Mouse (Mus musculus) v-Abl transformed pro-B cells (cell line): ENCODE measurements around the gene Usp28.

Experiments
- in situ Hi-C, 2 experiments: fragments of 400-800 bp; cut with MboI; formaldehyde crosslinking; loops; one replicate each; pipeline ENCODE4 v1.15.1; 2025; ENCODE audit not compliant: unreplicated experiment in 2 of 2

The Usp28 gene

DNA sequence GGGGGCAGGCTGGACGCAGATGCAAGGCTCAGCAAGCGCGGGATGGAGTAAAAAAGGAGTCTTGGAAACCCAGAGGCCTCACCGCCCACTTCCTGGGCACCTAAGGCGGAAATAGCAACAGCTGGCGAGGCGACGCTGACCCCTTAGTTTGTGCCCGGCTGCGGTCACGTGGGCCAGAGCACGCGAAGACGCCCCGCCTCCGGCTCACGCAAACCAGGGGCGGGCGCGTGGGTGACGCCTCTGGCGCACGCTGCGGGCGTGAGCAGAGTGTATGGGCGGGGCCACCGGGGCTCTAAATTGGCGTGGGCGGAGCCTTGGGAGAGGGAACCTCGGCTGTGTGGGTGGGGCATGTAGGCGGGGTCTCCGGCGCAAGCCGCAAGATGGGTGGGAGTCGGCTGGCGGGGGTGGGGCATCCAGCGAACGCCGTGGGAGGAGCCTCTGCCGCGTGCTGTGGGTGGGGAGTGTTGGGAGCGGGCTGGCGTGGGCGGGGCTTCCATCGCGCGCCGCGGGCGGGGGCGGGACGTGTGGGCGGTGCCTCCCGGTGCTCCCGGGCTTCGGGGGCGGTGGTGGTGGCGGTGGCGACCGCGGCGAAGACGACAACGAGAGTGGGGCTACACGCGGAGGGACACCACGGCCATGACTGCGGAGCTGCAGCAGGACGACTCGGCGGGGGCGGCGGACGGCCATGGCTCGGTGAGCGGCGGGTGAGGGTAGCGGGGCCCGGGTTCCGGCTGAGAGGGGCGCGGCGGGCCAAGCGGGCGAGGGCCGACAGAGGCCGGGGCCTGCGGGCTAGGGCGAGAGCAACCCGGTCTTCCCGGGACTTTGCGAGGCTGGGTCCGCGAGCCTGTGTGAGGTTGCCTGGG lies at the start of gene Usp28:
Usp28 (plus strand) TSS at position 531 of the 863 bp plus-strand sequence.
- in situ Hi-C loops = loop anchor here (5.0 to 25.0 kb wide), 3 partner anchors 67 to 1777 kb away; partner anchors contain the start of genes Cryab (in 1 of the 2), Fdxacb1 (in 1 of the 2), Gm5617 (in 1 of the 2) and Hspb2 (in 1 of the 2)

DNA sequence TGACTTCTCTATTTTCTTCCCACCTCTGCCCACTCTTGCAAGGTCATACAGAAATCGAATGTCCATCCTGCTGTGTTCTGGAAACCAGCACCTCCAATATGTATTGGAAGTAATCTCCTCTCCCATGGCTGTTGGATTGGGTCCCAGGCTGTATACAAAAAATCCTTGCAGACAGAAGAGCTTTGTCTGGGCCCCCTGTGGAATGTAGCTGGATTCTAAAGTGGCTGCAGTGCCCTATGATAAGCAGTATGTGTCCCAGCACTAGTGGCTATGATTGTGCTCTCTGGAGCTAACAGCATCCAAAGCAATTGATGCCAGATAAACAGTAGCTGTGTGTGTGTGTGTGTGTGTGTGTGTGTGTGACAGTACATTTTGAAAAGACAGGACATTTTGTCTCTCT lies 42.8 kb upstream of the Usp28 start:
- in situ Hi-C loops = no loop called here

DNA sequence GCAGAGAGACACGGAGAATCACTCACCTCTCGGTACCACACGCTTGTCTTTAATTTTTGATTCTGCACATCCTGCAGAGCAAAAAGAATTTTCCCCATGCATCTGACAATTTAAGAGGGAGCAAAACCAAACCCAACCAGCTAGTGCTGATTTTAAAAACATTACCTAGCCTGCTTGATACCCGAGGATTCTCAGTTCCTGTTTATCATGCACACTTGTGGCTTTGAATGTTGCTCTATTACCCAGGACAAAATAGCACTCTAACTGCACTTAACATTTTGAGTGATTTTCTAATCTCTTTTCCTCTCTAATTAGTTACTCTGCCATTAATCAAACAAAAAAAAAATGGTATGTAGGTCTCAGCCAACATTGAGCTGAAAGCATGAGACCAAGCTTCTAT lies 37.6 kb upstream of the Usp28 start:
- in situ Hi-C loops = no loop called here

DNA sequence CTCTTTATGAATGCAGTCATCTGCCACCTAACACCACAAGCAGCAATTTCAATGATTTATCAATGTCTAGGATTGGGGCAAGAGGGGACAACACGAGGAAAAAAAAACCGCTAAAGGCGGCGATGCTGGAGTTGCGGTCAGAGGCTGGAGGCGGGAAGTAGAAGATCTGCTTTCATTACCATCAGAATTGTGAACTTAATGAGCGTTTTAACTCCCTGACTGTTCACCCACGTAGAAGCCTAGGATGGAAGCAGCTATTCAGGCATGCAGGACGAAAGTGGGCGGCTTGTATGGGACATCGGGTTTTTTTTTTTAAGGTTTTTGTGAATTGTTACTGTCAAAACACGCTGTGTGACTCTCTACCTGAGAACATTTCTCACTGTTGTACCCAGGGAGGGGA lies 23.9 kb upstream of the Usp28 start:
- in situ Hi-C loops = loop anchor here (25.0 kb wide), 1 partner anchor 526 kb away; the partner anchor contains the start of gene Ttc12 (in 2 of the 2)

DNA sequence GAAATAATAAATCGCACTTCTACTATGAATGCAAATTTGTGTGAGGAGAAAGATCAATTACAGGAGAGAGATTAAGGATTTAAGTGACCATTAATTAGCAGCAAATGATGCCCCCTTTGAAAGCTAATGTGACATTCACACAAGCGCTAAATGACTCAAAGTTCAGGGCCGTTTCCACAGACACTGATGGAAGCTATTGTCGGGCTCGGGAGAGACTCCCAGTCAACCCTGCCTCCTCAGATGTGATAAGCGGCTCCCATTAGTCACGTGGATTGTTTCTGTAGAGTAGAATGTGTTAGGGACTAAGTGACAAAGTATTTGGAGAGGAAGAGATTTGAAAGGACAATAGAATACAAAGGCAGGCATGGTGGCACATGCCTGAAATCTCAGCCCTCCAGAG lies 23.0 kb upstream of the Usp28 start:
- in situ Hi-C loops = loop anchor here (25.0 kb wide), 1 partner anchor 525 kb away; the partner anchor contains the start of gene Ttc12 (in 2 of the 2)

DNA sequence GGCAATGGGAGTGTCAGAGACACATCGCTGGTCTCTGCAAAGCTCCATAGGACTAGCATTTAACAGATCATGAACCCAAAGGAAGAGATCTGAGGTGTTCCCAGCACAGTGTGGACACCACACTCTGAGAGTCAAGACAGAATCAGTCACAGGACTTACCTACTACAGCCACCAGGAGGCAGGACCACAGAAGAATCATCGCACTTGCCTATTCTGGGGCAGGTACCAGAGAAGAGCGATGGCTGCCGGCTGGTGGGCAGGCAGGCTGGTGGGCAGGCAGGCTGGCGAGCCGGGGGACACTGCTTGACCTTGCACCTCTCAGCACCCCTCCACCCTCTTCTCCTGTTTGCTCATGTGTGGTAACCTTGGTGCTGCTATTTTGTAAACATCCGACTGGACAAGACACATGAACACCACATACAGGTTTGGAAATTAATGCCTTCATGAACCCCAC lies 20.6 kb upstream of the Usp28 start, which contains the start of gene Htr3b:
Htr3b (minus strand) TSS at position 404 of the 454 bp plus-strand sequence.
- in situ Hi-C loops = loop anchor here (25.0 kb wide), 1 partner anchor 523 kb away; the partner anchor contains the start of gene Ttc12 (in 2 of the 2)

DNA sequence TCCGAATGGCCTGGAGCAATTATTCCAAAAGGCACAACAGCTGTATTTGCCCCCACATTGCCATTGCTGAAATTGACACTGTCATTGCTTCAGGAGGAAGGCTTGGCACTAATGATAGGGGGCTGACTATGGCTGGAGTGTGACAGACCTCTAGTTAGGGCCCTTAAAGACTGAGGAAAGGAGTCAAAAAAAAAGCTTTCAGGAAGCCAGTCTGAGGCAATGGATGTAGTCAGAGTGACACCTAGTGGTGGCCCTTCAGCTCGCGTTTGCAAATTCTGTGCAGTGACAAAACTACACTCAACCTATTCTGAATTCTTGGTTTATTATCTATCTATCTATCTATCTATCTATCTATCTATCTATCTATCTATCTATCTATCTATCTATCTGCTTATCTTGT lies 12.7 kb upstream of the Usp28 start:
- in situ Hi-C loops = loop anchor here (5.0 to 25.0 kb wide), 4 partner anchors 328 to 515 kb away; partner anchors contain the start of gene Ttc12 (in 2 of the 2)

DNA sequence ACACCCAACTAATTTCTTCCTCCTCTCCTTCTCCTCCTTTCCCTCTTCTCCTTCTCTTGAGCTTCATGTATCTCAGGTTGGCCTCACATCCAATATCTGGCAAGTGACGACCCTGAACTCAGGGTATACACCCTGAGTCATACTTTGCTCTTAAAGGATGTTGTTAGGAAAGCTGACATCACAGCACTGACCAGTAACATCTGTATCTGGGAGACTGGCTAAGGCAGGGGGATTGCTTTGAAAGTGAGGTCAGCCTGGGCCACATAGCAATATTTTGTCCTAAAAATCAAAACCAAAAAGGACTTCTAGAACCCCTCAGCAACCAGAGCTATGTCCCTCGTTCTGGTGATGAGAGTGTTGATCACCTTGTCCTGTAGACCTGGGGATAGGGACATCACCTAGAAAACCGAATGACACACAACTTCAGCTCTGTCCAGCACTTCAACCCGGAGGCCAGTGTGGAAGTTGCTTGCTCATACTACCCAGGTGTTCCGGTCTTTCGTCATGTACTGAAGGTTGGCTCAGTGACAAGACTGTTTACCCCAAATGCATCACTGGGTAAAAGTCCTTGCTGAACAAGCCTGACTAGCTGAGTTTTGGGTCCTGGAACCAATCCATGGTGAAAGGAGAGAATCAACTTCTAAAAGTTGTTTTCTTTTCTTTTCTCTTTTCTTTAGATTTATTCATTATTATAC lies 8.4 kb upstream of the Usp28 start:
- in situ Hi-C loops = loop anchor here (10.0 to 25.0 kb wide), 3 partner anchors 332 to 1785 kb away; partner anchors contain the start of genes Cryab (in 1 of the 2), Fdxacb1 (in 1 of the 2) and Hspb2 (in 1 of the 2)

DNA sequence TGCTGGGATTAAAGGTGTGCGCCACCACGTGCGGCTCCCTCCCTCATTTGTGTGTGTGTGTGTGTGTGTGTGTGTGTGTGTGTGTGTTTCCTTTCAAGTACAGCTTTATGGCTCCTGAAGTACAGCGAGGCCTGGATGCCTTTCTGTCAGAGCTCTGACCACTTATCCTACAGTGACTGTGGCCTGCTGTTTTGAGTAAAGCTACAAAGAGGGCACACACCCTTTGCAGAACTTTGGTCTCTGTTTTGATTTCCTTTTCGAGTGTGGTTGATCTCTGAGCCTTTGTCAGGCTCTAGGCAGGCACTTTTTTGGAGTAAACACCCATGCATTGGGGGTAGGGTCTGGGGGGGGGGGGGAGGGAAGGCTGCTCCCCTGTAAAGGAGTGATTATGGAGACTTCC lies 4.8 kb upstream of the Usp28 start:
- in situ Hi-C loops = loop anchor here (10.0 to 25.0 kb wide), 2 partner anchors 486 to 1782 kb away; partner anchors contain the start of genes Cryab (in 1 of the 2), Fdxacb1 (in 1 of the 2), Gm5617 (in 1 of the 2) and Hspb2 (in 1 of the 2)

DNA sequence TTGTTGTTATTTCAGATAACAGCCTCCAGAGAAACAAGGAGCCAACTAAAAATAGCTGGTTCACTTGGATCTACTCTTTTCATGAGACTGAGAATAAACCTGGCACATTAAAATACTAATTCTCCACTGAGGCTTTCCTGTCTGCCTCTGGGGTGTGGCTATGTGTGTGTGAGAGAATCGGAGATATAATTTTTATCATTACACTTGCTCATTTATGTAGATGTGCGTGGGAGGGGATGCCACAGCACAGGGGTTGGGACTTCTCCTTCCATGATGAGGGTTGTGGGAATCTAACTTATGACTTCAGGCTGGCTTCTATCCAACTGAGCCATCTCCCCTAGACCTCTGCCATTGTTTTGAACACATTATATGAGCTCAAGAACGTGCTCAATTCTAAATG lies 4.4 kb upstream of the Usp28 start:
- in situ Hi-C loops = loop anchor here (10.0 to 25.0 kb wide), 2 partner anchors 486 to 1782 kb away; partner anchors contain the start of genes Cryab (in 1 of the 2), Fdxacb1 (in 1 of the 2), Gm5617 (in 1 of the 2) and Hspb2 (in 1 of the 2)

DNA sequence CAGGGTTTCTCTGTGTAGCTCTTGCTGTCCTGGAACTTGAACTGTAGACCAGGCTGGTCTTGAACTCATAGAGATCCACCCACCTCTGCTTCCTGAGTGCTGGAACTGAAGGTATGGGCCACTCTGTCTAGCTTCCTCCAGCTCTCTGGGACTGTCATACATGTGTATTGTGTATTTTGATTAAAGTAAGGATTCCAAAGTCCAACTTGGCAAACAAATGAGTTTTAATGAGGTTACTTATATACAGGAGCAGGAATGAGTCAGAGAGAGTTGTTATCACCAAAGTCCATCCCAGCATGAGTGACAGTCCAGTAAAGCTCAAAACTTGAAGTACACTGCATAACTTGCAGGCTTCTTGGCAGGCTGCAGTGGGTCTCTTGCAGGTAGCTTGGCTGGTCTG lies 3.3 kb upstream of the Usp28 start:
- in situ Hi-C loops = loop anchor here (10.0 to 25.0 kb wide), 2 partner anchors 487 to 1780 kb away; partner anchors contain the start of genes Cryab (in 1 of the 2), Fdxacb1 (in 1 of the 2), Gm5617 (in 1 of the 2) and Hspb2 (in 1 of the 2)

DNA sequence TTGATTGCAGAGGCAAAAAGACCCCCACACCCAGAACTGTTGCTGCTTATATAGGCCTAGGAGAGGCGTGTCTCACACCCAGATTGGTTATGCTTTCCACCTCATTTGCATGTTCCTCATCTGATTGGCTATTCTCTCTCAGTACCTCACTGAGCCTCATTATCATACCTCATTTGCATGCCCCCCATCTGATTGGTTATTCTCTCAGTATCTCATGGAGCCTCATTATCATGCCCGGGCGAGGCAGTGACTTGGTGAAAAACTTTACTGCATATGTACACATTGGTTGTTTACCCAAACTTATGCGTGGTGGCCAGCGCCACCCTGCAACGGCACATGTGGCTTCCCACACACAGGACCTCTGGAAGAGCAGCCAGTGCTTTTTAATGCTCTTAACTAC lies 1.4 kb upstream of the Usp28 start:
- in situ Hi-C loops = loop anchor here (10.0 to 25.0 kb wide), 2 partner anchors 489 to 1778 kb away; partner anchors contain the start of genes Cryab (in 1 of the 2), Fdxacb1 (in 1 of the 2), Gm5617 (in 1 of the 2) and Hspb2 (in 1 of the 2)

DNA sequence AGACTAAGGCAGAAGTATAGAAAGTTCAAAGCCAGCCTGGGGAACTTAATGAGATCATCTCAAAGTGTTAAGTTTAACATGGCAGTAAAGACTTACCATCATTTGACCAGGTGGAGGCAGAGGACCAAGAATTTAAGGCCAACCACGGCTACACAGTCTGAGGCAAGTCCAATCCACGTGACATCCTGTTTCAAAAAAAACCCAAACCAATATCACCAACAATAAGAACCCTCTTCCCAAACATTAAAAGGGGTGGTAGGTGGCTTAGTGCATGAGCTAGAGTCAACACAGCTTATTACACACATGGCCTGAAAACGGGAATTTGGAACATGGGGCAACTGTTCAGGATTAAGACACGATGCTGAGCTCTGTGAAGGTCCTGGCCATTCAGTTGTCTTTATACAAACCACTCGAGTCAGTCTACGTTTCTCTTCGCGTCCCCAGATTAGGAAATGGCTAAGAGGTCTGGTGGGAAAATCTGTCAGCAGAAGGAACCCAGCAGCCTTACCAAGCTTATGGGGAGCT lies 793 bp upstream of the Usp28 start:
- in situ Hi-C loops = loop anchor here (10.0 to 25.0 kb wide), 2 partner anchors 490 to 1778 kb away; partner anchors contain the start of genes Cryab (in 1 of the 2), Fdxacb1 (in 1 of the 2), Gm5617 (in 1 of the 2) and Hspb2 (in 1 of the 2)

DNA sequence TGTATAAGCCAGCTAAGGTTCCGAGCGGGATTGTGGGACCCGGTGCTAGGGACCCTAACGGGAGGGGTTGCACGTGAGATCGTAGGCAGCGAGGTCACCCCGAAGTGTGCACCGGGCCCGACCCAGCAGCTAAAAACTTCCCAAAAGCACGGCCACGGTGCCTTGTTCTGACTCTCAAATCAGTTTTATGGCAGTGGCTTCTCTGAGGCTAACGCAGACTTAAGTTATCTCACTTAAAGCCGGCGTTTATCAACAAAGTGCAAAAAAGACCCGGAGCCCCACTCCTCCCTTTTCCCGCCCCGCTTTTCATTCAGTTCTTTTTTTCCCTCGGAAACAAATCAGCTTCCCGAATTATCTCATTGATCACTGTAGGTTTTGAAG lies 523 bp downstream of the Usp28 start:
- in situ Hi-C loops = loop anchor here (5.0 to 25.0 kb wide), 3 partner anchors 67 to 1777 kb away; partner anchors contain the start of genes Cryab (in 1 of the 2), Fdxacb1 (in 1 of the 2), Gm5617 (in 1 of the 2) and Hspb2 (in 1 of the 2)

DNA sequence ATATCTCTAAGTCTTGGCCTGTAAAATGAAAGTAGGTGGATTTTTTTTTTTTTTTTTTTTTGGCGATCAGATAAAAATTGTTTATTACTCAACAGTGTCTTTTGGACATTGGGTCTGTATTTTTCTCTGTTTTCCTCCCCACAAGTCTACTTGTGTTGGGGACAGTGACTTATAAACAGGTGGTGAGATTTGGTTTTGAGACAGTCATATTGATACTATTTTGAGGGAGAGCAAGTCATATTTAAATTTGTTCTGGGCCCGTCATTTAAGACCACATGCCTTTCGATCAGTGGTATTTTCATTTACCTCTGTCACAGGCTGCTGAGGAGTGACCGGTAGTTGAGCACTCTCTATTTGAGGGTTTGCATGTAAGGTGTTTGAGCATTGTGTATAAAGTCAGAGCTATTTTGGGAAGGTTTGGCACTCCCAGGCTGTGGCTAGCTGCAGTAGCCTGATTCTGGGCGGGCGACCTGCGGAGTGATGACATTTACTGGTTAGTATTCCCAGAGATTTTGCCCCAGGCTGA lies 1.5 kb downstream of the Usp28 start:
- in situ Hi-C loops = loop anchor here (5.0 to 25.0 kb wide), 3 partner anchors 66 to 1776 kb away; partner anchors contain the start of genes Cryab (in 1 of the 2), Fdxacb1 (in 1 of the 2), Gm5617 (in 1 of the 2) and Hspb2 (in 1 of the 2)

DNA sequence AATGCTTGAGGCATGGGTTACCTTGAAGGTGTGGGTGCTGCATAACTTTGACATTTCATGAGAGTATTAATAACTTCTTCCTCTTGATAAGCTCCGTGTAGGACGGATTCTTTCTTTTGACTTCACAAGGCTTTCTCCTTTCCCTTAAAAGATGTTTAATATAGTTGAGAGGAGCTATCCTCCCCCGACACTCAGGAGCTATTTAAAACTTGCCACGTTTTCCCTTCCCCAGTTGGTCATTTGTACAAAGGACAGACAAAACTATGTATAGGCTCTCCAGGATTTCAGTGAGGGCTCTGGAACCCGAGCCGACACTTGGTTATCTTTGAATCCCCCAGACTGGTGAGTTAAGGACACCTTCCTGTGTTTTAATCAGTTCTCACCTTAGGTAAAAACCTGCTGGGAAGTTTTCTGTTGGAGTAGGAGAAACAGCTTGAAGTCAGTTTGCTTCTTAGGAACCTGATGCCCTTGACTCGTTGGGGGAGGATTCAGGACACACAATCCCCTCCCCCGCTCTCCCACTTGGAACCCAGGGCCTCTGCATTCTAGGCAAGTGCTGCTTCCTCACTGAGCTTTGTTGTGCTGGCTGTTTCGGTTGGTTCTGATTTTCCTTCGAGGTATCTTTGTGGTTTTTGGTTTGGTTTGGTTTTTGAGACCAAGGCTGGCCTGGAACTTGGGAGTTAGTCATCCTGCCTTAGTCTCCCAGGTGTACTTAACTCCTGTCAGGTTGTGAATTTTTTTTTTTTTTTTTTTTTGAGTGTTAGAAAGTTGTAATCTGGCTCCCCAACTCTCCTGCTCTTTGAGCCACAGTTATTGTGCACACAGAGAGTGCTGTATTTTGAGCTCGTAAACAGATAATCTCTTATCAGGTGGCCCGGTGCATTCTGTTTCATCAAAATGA lies 2.3 kb downstream of the Usp28 start:
- in situ Hi-C loops = loop anchor here (5.0 to 25.0 kb wide), 3 partner anchors 65 to 1775 kb away; partner anchors contain the start of genes Cryab (in 1 of the 2), Fdxacb1 (in 1 of the 2), Gm5617 (in 1 of the 2) and Hspb2 (in 1 of the 2)

DNA sequence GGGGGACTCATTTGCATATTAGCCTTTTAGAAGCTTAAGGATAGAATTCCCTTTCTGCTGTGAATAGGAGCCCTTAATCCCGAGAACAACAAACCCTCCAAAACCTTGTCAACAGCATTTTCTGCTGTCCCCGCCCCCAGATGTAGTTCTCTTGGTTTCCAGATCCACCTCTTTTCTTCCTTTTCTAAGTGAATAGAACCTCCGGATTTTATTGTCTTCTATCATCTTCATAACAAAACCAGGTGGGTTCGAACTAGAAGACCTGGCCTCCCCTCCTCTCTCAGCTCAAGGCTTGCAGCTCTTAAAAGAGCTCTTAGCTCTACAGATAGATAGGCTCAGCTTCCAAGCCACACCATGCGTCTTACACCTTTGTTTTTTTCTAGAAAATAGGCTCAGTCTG lies 6.5 kb downstream of the Usp28 start:
- in situ Hi-C loops = loop anchor here in 1 of 2 experiments (25.0 kb wide), 1 partner anchor 1771 kb away; the partner anchor contains the start of genes Cryab, Fdxacb1 and Hspb2

DNA sequence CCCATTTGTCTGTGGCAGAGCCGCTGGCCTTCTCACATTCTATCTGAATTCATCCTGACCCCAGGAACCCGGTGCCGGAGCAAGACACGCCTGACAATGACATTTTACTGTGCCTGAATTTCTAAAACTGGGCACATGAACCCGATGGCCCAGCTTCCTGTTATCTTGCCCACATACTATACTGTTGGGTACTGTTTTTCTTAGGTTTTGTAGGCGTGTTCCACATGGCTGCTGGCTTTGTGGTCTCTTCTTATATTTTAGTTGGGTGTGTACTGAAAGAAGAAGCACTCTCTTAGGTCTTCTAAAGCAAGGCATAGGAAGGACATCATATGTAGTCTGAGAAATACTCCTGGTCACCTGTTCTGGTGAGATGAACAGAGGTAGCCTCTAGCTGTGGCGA lies 9.6 kb downstream of the Usp28 start:
- in situ Hi-C loops = loop anchor here in 1 of 2 experiments (25.0 kb wide), 1 partner anchor 1768 kb away; the partner anchor contains the start of genes Cryab, Fdxacb1 and Hspb2
